Mouse (Mus musculus) spleen, postnatal 10 days (tissue): ENCODE measurements around the gene Zfp94.

Source experiments
- DNase-seq, 2 experiments: peaks; one replicate each; pipeline ENCODE4 v3.0.0; 2021 to 2022; ENCODE audit warnings: low spot score in 2 of 2

Zfp94 gene

DNA sequence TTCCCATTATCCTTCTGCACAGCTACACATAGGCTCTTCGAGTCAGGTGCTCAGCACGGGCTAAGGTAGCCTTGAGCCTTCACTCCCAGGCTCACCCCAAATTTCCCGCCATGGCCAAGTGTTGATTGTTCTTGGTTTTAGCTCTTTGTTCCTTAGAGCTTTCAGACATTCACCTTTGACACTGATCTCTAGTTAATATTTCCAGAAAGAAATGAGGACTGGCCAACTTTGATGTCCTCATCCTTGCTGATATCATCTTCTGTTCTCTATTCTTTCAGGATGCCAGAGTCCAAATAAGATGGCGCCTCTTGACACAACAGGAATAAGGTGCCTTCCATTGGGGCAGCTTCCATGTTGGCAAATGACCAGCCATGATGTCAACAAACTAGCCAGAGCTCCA lies 42.0 kb downstream of the Zfp94 start:
- DNase-seq, result no peak

DNA sequence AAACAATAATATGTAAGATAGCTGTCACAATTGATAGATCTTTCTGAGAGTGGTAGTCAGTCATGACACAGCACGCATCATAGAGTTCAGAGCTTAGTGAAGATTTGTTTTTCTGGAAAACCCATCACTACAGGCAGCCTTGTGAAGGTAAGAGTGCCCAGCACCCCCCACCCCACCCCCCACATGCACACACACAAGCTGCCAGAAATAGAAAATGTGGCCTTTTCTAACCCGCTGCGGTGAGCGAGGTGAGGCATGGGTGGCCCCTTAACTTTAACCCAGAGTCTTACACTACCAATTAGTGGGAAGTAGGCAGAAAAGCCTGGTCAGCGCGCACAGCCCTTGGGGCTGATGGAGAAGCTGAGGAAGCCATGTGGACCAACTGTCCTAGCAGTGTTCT lies 45.3 kb downstream of the Zfp94 start:
- DNase-seq, result no peak

DNA sequence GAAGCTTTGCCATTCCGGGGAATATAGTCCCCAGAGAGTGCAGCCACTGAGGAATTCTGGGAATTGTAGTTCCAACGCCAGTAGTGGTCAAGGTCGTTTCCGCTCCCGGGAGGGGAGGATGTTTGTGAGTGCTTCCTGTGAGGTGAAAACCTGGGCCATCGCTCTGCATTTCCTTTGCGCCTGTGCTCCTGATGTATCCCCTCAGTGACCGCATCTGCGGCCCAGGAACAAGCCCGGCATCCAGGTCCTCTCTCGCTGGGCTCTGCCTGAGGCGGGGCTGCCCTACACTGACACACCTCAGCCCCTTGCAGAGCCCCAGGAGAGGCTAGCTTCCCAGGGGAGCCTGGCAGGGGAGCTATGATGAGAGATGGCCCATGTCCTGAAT lies 46.2 kb downstream of the Zfp94 start, which contains the start of gene Zfp93:
Gene Zfp93 (plus strand): TSS at position 133 of the 385 bp plus-strand sequence.
- peak; percentile 10 to 40 for DNase-seq

DNA sequence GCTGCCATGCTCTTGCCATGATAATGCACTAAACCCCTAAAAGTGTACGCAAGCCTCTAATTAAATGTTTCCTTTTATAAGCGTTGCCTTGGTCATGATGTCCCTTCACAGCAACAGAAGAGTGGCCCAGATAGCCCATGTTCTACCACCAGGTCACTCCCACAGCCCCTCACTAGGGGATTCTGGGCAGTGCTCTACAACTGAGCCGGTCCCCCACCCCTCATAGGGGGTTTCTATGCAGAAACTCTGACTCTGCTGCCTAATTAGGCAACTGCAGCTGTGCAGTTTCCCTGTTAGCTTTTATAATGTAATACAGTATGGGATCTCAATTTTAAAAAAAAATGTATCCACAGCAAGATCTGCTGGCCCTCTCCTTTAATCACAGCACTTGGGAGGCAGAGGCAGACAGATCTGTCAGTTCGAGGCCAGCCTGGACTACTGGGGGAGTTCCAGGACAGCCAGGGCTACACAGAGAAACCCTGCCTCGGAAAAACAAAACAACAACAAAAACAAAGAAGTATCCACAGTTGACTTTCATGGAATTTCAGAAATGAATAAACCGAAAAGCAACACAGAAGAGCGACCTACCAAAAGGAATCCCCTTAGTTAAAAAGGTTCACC lies 46.7 kb downstream of the Zfp94 start:
- no peak for DNase-seq

DNA sequence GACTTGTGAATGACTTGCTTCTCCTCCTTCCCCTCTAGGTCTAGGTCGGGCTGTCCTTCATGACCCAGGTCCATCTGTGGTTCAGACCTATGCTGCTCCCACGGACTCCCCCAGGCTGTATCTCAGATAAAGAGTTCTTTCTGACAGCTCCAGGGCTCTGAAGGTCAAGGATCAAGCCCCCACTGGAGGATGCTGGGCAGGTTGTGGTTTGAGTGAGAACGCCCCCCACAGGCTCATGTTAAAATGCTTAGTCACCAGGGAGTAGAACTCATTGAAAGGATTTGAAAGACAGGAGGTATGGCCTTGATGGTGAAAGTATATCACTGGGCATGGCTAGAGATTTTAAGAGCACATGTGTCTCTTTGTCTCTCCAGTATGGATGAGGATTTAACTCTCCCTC lies 47.2 kb downstream of the Zfp94 start:
- no peak for DNase-seq

DNA sequence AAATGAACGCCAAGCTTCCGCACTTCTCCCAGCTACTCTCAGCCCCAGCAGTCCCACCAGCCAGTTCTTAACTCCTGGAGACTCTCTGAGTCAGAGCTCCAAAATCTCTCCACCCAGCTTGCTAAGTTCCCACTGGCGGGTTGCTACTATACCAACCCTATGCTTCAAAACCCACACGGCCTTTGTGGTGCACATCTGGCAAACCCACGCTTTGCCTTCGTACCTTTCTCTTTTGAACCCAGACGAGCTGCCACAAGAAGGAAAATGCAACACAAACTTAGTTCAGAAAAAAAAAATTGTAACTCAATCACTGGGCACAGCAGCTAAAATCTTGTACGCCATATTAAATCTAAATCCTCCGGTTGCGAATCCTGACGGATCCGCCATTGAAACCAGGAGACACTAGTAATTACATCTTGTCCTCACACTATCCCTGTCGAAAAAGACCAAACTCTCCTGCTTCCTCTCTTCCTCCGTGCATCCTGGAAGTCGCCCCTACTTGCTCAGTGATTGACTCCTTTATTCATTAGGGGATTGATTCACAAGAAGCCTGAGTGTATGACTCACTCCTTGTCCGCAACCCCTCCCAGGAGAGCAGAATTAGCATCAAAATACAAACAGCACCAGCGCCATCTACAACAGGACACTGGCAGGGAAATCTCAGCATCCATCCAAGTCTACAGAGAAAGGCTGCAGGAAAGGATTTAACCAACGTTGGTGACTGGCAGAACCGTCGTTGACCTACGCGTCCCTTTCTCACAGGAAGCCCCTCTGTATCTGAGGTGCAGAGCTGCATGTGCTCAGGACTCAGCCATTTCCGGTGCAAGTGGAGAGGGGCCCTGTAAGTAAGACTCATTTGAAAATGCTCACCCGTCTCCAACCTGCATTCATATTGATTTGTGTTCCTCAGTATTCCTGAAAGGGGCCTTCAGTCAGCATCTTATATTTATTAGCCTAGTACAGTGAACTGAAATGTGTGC lies 48.0 kb downstream of the Zfp94 start:
- no peak for DNase-seq

DNA sequence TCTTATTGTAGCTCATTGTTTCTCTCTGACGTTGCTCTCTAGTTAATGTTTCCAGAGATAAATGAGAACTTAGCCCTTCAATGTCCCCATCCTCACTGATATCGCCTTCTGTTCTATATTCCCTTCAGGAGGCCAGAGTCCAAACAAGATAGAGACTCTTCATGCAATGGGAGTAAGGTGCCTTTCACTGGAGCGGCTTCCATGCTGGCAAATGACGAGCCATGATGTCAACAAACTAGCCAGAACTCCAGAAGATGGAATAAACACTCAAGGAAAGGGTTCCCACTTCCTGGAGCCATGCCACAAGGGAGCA lies 56.5 kb downstream of the Zfp94 start:
- no peak for DNase-seq

DNA sequence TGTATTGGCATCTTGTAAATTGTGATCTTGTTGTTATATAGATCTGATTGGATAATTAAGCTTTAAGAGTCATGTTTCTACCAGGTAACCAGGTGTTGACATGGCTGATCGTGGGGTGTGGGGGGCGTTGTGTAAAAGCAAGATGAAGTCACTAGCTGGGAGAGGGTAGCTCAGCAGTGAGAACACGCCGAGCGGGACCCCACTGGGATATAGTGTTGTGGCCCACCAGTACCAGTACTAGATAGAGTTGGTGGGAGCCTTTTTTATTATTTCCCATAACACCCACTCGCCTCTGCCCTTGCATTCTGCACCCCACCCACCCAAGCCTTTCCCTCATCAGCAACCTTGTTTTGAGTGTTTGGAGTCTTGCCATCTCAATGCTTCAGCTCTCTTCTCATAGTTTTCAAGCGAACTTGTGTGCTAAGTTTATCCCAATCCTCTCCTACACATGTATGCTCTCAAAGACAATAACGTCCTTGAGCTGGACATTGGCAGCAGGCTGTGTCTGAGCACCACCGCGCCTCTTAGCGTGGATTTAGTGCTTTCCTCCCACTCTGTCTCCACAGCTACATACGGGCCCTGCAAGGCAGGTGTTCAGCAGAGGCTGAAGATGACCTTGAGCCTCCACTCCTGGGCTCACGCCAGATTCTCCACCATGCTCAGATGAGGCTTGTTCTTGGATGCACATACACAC lies 57.0 kb downstream of the Zfp94 start:
- DNase-seq, result no peak

DNA sequence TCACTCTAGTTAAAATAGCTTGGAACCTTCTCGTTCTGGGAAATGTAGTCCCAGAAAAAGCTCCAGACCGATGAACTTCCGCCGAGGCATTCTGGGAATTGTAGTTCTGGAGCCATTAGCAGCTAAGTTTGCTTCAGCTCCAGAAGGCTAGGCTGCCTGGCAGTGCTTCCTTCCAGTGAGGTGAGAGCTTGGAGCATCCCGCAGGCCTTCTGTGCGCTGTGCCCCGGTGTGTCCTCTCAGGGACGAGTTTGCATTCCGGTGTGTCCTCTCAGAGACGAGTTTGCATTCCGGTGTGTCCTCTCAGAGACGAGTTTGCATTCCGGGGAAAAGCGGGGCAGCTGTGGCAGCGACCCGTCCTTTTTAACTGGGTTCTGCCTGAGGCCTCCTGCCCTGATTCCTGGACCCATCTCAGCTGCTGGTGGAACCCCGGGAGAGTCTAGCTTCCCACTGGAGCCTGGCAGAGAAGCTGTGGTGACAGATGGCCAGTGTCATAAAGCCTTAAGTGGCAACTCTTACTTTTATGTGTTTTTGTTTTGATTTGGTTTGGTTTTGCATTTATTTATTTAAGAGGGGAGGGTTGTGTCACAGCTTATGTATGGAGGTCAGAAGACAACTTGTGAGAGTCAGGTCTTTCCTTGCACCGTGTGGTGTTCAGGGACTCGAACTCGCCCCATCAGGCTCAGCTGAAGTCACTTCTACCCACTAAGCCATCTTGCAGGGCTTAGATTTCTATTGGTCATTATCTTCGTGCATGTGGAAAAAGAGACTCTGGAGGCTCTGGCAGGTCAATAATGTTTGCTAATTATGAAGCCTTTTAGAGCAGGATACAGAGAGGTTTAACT lies 61.6 kb downstream of the Zfp94 start, which contains the start of gene Zfp108:
Gene Zfp108 (plus strand): TSS at position 162 of the 842 bp plus-strand sequence.
- DNase-seq, result peak in 1 of 2 experiments; percentile 47

DNA sequence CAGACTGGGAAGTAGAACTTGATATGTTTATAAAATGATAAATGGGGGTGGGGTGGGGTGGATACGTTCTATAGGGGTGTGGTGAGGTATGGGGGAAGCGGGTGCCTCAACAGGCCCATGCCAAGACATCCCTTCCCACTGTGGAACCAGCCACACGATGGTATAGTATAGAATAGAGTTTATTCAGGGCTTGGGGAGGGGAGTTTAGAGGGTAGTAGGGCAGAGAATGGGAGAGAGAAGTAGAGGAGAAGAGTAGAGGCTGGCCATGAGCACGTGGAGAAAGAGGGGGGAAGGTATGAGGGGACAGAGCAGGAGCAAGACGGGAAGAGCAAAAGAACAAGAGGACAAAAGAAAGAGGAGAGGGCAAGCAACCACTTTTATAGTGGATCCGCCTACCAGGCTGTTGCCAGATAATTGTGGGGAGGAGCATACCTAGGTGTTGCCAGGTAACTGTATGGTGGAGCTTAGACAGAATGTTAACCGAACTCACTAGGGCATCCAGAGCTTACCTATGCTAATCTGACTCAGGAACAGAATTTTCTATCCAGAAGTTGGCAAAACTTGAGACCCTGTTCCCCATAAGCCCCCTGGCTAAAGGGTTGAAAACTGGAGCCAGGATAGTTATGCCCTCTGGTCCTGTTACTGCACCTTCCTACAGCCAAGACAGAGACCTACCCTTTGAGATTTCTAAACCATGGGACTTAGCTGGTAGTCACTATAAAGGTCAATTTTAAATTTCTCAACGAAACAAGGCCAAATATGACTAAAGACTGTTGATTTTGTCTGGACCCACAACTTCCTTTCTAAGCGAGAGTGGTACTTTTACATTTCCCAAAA lies 62.5 kb downstream of the Zfp94 start:
- no peak for DNase-seq
